Mouse (Mus musculus): ENCODE data around the gene Fars2. TPM values are rescaled to one million over a fixed set of nuclear protein-coding genes. Genes with fewer than 3 reads are reported as not detected.
A peak's percentile ranks its signal among the peaks of the same experiment; 100 is the strongest.

The Fars2 gene
- polyA plus RNA-seq, 1 experiment from 2014 or later = 68.1 TPM

- H3K4me1 ChIP-seq (ENCODE audit: control insufficient read depth in 2 of 2, insufficient read depth in 2 of 2, low read length in 2 of 2) = no peaks in the 10 kb centered on the region; a peak in 1 of 4 replicates
- no peaks in the 10 kb centered on the region for H3K9me3 ChIP-seq (ENCODE audit: control insufficient read depth, low read length)
- no peaks in the 10 kb centered on the region for H3K36me3 ChIP-seq (ENCODE audit: control insufficient read depth, insufficient read depth, low read length)
- H3K4me3 ChIP-seq (ENCODE audit: control insufficient read depth in 1 of 2, insufficient read depth in 1 of 2, low read depth in 1 of 2, low read length in 2 of 2) = no peak overlapping the region
- no peak overlapping the region for H3K4me2 ChIP-seq (ENCODE audit: low read length)
- no peak overlapping the region for H3K27ac ChIP-seq (replicated peaks in 1 of 2; ENCODE audit: control insufficient read depth in 1 of 2, insufficient read depth in 1 of 2, low read depth in 2 of 2, low read length in 2 of 2)
- H3K9ac ChIP-seq (ENCODE audit: low read length) = no peak overlapping the region
- H3K27me3 ChIP-seq (ENCODE audit: control insufficient read depth, insufficient read depth, low read length) = no peaks in the 10 kb centered on the region
- 72% methylated on average over 5 of the region's 5 CpGs for WGBS
- ATAC-seq (ENCODE audit: insufficient number of reproducible peaks, insufficient read depth, low FRiP score, low read depth) = no peak
These were observed 436.0 kb downstream of the Fars2 start for GRCm38 (mm10) chr13:36553247-36553642.

- no peaks in the 10 kb centered on the region; a peak in 1 of 4 replicates for H3K4me1 ChIP-seq (ENCODE audit: control insufficient read depth in 2 of 2, insufficient read depth in 2 of 2, low read length in 2 of 2)
- no peak overlapping the region for H3K27ac ChIP-seq (replicated peaks in 1 of 2; ENCODE audit: control insufficient read depth in 1 of 2, insufficient read depth in 1 of 2, low read depth in 2 of 2, low read length in 2 of 2)
- 57% methylated on average over 1 of the region's 1 CpGs for WGBS
- H3K36me3 ChIP-seq (ENCODE audit: control insufficient read depth, insufficient read depth, low read length) = no peaks in the 10 kb centered on the region
- H3K27me3 ChIP-seq (ENCODE audit: control insufficient read depth, insufficient read depth, low read length) = no peaks in the 10 kb centered on the region
- no peak for ATAC-seq (ENCODE audit: insufficient number of reproducible peaks, insufficient read depth, low FRiP score, low read depth)
- H3K4me3 ChIP-seq (ENCODE audit: control insufficient read depth in 1 of 2, insufficient read depth in 1 of 2, low read depth in 1 of 2, low read length in 2 of 2) = no peak overlapping the region
- no peak overlapping the region for H3K4me2 ChIP-seq (ENCODE audit: low read length)
- H3K9ac ChIP-seq (ENCODE audit: low read length) = no peak overlapping the region
- H3K9me3 ChIP-seq (ENCODE audit: control insufficient read depth, low read length) = no peaks in the 10 kb centered on the region
These were observed 437.5 kb downstream of the Fars2 start for GRCm38 (mm10) chr13:36554743-36555142.

DNA sequence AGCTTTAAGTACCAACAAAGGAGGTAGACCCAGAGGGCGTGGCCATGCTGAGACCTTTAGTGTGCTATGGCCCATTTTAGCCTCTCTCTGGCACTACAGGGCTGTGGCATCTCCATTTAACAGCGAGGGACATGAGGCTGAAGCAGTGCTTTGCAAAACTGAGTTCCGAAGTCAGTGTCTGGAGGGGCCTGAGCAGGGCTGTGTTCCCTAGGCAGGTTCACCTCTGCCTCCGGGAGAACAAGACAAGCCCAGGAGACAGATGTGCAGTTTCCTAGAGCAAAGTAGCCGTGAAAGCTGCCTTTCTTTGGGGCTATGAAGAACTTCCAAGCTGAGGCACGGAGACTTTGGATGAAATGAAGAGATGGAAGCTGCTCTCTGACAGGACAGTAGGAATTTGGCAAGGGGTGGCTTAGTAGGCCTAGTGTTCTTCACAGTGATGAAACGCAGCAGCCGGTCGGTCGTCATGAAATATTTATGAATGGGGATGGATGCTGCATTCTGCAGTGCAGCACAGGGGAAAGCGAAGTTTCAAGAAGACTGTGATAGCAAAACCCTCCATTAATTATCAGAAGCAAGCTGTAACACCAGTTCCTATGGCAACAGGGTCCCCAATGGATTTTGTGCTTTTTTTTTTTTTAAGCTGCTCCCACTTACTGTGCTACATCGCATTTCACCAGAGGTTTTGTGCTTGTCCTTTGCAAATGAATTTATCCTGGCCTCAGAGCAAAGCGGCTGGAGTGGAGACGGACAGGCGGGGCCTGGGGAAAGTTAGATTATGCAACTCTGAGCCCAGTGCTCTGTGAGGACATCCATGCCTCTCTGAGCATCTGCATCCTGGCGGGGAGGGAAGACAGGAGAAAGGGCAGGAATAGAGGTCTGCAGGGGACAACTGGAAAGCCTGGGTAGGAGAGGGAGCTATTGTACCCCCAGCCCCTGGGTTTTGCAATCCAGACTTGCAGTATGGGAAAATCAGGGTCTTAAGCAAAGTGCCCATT, 445.5 kb downstream of the Fars2 start:
- Histone ChIP-seq H3K4me1 (ENCODE audit: control insufficient read depth in 2 of 2, insufficient read depth in 2 of 2, low read length in 2 of 2) (peaks cover 0 to 2% of the 10 kb centered on the region in 2 experiments; a peak in 1 of 4 replicates), H3K9me3 (ENCODE audit: control insufficient read depth, low read length) (no peaks in the 10 kb centered on the region), H3K9ac (ENCODE audit: low read length) (no peak overlapping the region), H3K27me3 (ENCODE audit: control insufficient read depth, insufficient read depth, low read length) (no peaks in the 10 kb centered on the region), H3K27ac (replicated peaks in 1 of 2; ENCODE audit: control insufficient read depth in 1 of 2, insufficient read depth in 1 of 2, low read depth in 2 of 2, low read length in 2 of 2) (no peak overlapping the region), H3K4me2 (ENCODE audit: low read length) (no peak overlapping the region), H3K36me3 (ENCODE audit: control insufficient read depth, insufficient read depth, low read length) (no peaks in the 10 kb centered on the region), H3K4me3 (ENCODE audit: control insufficient read depth in 1 of 2, insufficient read depth in 1 of 2, low read depth in 1 of 2, low read length in 2 of 2) (no peak overlapping the region)
- ATAC-seq (ENCODE audit: insufficient number of reproducible peaks, insufficient read depth, low FRiP score, low read depth) = no peak
- 76% methylated on average over 16 of the region's 16 CpGs for WGBS

DNA sequence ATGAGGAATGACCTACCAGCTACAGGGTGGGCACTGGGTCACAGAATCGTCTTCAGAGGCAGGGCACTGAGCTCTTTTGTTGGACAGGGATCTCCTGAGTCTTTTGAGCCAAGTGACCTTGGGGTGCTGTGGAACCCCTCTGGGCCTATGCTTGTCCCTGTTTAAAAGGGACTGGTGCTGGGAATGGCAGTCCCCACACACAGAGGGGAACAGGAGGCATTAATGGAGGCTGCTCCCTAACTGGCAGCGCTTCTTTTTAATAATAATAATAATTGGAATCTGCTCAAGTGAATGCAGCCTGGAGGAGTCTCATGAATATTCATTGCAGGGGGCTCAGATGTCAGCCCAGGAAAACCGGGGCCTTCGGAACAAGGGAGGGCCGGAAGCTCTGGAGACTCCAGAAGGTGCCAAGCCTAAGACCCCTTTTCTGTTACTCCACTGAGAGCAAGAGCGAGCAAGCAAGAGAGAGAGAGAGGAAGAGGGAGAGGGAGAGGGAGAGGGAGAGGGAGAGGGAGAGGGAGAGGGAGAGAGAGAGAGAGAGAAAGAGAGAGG, 447.6 kb downstream of the Fars2 start:
- no peaks in the 10 kb centered on the region for H3K36me3 ChIP-seq (ENCODE audit: control insufficient read depth, insufficient read depth, low read length)
- 51% methylated on average over 5 of the region's 6 CpGs for WGBS
- no peak overlapping the region for H3K4me3 ChIP-seq (ENCODE audit: control insufficient read depth in 1 of 2, insufficient read depth in 1 of 2, low read depth in 1 of 2, low read length in 2 of 2)
- no peak overlapping the region for H3K27ac ChIP-seq (replicated peaks in 1 of 2; ENCODE audit: control insufficient read depth in 1 of 2, insufficient read depth in 1 of 2, low read depth in 2 of 2, low read length in 2 of 2)
- H3K4me1 ChIP-seq (ENCODE audit: control insufficient read depth in 2 of 2, insufficient read depth in 2 of 2, low read length in 2 of 2) = peaks cover 0 to 2% of the 10 kb centered on the region in 2 experiments; a peak in 1 of 4 replicates
- no peak overlapping the region for H3K4me2 ChIP-seq (ENCODE audit: low read length)
- H3K27me3 ChIP-seq (ENCODE audit: control insufficient read depth, insufficient read depth, low read length) = no peaks in the 10 kb centered on the region
- no peak for ATAC-seq (ENCODE audit: insufficient number of reproducible peaks, insufficient read depth, low FRiP score, low read depth)
- H3K9me3 ChIP-seq (ENCODE audit: control insufficient read depth, low read length) = no peaks in the 10 kb centered on the region
- H3K9ac ChIP-seq (ENCODE audit: low read length) = no peak overlapping the region

- no peak for ATAC-seq (ENCODE audit: insufficient number of reproducible peaks, insufficient read depth, low FRiP score, low read depth)
- no peaks in the 10 kb centered on the region for H3K27me3 ChIP-seq (ENCODE audit: control insufficient read depth, insufficient read depth, low read length)
- H3K36me3 ChIP-seq (ENCODE audit: control insufficient read depth, insufficient read depth, low read length) = no peaks in the 10 kb centered on the region
- H3K4me2 ChIP-seq (ENCODE audit: low read length) = no peak overlapping the region
- H3K9me3 ChIP-seq (ENCODE audit: control insufficient read depth, low read length) = no peaks in the 10 kb centered on the region
- H3K4me1 ChIP-seq (ENCODE audit: control insufficient read depth in 2 of 2, insufficient read depth in 2 of 2, low read length in 2 of 2) = peaks cover 7 to 8% of the 10 kb centered on the region in 2 experiments; a peak in 2 of 4 replicates
- WGBS = 55% methylated on average over 4 of the region's 4 CpGs
- no peak overlapping the region for H3K27ac ChIP-seq (replicated peaks in 1 of 2; ENCODE audit: control insufficient read depth in 1 of 2, insufficient read depth in 1 of 2, low read depth in 2 of 2, low read length in 2 of 2)
- no peak overlapping the region for H3K9ac ChIP-seq (ENCODE audit: low read length)
- no peak overlapping the region for H3K4me3 ChIP-seq (ENCODE audit: control insufficient read depth in 1 of 2, insufficient read depth in 1 of 2, low read depth in 1 of 2, low read length in 2 of 2)
These were observed 459.6 kb downstream of the Fars2 start for GRCm38 (mm10) chr13:36576781-36577180.

- peak overlapping the region; percentile 85 for H3K4me2 ChIP-seq (ENCODE audit: low read length)
- no peak for ATAC-seq (ENCODE audit: insufficient number of reproducible peaks, insufficient read depth, low FRiP score, low read depth)
- peaks cover 7 to 16% of the 10 kb centered on the region in 2 experiments; a peak in 2 of 4 replicates for H3K4me1 ChIP-seq (ENCODE audit: control insufficient read depth in 2 of 2, insufficient read depth in 2 of 2, low read length in 2 of 2)
- no peaks in the 10 kb centered on the region for H3K36me3 ChIP-seq (ENCODE audit: control insufficient read depth, insufficient read depth, low read length)
- H3K9ac ChIP-seq (ENCODE audit: low read length) = no peak overlapping the region
- 37% methylated on average over 7 of the region's 7 CpGs for WGBS
- H3K27ac ChIP-seq (replicated peaks in 1 of 2; ENCODE audit: control insufficient read depth in 1 of 2, insufficient read depth in 1 of 2, low read depth in 2 of 2, low read length in 2 of 2) = no peak overlapping the region; a peak in 1 of 4 replicates
- H3K4me3 ChIP-seq (ENCODE audit: control insufficient read depth in 1 of 2, insufficient read depth in 1 of 2, low read depth in 1 of 2, low read length in 2 of 2) = peak overlapping the region; percentile 53 to 61; a peak in 3 of 4 replicates
- no peaks in the 10 kb centered on the region for H3K9me3 ChIP-seq (ENCODE audit: control insufficient read depth, low read length)
- no peaks in the 10 kb centered on the region for H3K27me3 ChIP-seq (ENCODE audit: control insufficient read depth, insufficient read depth, low read length)
These were observed 460.8 kb downstream of the Fars2 start for GRCm38 (mm10) chr13:36577916-36578568.

DNA sequence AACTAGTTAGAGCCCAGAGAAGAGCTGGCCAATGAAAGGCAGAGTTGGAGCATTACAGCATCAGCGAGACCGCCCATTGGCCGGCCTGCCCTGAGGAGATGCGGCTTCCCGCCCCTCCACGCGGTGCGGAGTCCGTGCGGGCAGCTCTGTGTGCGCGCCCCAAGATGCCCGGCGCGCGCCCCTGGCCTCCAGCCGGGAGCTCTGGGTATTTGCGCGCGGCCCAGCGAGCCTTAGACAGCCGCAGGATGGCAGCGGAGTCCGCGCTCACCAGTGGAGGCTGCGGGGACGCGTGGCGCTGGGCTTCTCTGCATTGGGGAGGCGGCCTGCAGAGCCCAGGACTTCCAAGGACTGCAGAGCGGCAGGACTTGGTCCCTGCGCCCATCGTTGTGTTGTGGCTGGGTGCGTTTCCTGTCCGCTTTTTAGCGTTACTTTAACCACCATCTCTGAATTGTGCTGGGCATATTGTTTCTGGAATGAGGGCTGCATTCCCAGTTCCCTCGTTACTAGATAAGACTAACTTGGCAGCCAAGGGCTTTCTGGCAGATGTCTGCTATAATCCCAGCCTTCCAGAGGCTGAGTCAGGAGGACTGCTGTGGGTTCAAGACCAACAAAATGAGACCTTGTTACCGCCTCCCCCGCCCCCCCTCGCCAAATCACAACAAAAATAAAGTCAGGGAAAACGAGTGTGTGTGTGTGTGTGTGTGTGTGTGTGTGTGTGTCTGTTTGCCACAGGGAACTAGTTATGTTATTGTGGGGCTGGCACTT, 461.5 kb downstream of the Fars2 start:
- Histone ChIP-seq H3K27ac (replicated peaks in 1 of 2; ENCODE audit: control insufficient read depth in 1 of 2, insufficient read depth in 1 of 2, low read depth in 2 of 2, low read length in 2 of 2) (peak overlapping the region in 1 of 2 experiments; percentile 37; a peak in 1 of 4 replicates), H3K4me3 (ENCODE audit: control insufficient read depth in 1 of 2, insufficient read depth in 1 of 2, low read depth in 1 of 2, low read length in 2 of 2) (peak overlapping the region; percentile 53 to 61), H3K4me2 (ENCODE audit: low read length) (peak overlapping the region; percentile 85), H3K9ac (ENCODE audit: low read length) (peak overlapping the region; percentile 72), H3K9me3 (ENCODE audit: control insufficient read depth, low read length) (no peaks in the 10 kb centered on the region), H3K36me3 (ENCODE audit: control insufficient read depth, insufficient read depth, low read length) (no peaks in the 10 kb centered on the region), H3K4me1 (ENCODE audit: control insufficient read depth in 2 of 2, insufficient read depth in 2 of 2, low read length in 2 of 2) (peaks cover 7 to 17% of the 10 kb centered on the region in 2 experiments; a peak in 2 of 4 replicates), H3K27me3 (ENCODE audit: control insufficient read depth, insufficient read depth, low read length) (no peaks in the 10 kb centered on the region)
- WGBS = 3% methylated on average over 41 of the region's 41 CpGs
- peak; percentile 81 for ATAC-seq (ENCODE audit: insufficient number of reproducible peaks, insufficient read depth, low FRiP score, low read depth)
